Mouse (Mus musculus): ENCODE data around the gene Mb. TPM values are rescaled to one million over a fixed set of nuclear protein-coding genes. Genes with fewer than 3 reads are reported as not detected.

Gene Mb
- polyA plus RNA-seq, 1 experiment from 2014 or later = not detected

DNA sequence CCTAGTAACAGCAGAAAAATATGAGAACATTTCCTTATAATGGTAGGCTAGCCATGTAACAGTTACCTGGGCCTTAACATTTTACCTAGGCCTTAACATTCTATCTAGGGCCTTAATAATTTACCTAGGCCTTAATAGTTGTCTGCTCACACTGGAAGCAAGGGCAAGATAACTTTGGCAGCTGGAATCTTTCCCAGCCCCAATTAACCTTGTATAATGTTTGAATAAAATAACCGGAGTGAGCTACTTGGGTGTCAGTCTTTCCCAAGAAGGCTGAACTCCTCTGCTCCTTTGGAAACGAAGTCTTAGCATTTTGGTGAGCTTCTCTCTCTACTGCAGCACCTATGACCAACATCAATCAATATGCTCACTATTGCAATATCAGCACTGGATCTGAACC is 52.4 kb downstream of the Mb start:
- no peak overlapping the region for H3K4me2 ChIP-seq
- WGBS = 89% methylated on average over 2 of the region's 2 CpGs
- H3K9me3 ChIP-seq = no peaks in the 10 kb centered on the region
- H3K4me1 ChIP-seq = no peaks in the 10 kb centered on the region
- no peak overlapping the region for H3K9ac ChIP-seq
- no peak overlapping the region for H3K27ac ChIP-seq
- no peak overlapping the region for H3K4me3 ChIP-seq (replicated peaks)
- H3K27me3 ChIP-seq = peaks cover 9% of the 10 kb centered on the region; the same call in 1 of the 2 replicates
- no peak for ATAC-seq (ENCODE audit: low FRiP score)
- H3K36me3 ChIP-seq (replicated peaks) = no peaks in the 10 kb centered on the region

DNA sequence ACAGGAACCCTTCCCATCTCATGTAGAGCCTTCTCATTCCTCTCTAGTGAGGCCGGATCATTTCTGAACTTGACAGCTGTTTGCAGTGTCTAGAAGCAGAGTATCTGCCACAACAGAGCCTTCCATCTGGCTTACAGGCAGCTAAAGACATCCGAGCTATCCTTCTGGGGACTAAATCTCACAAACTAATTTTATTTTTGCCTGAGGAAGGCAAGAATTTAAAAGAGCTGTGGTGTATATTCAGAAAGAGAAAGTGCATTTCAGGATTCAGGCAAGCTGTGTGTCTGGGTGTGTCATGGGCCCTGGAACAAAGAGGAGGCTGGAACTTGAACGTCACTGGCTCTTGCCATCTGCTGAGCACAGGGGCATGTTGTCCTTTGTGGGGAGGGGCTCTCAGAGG is 56.1 kb downstream of the Mb start:
- Histone ChIP-seq H3K9me3 (no peaks in the 10 kb centered on the region), H3K27ac (no peak overlapping the region), H3K4me1 (no peaks in the 10 kb centered on the region), H3K36me3 (replicated peaks) (no peaks in the 10 kb centered on the region), H3K4me2 (no peak overlapping the region), H3K9ac (no peak overlapping the region), H3K4me3 (replicated peaks) (no peak overlapping the region), H3K27me3 (peaks cover 7% of the 10 kb centered on the region; the same call in 1 of the 2 replicates)
- no peak for ATAC-seq (ENCODE audit: low FRiP score)
- WGBS = 79% methylated on average over 3 of the region's 3 CpGs

- H3K4me2 ChIP-seq = peak overlapping the region; percentile 67
- ATAC-seq (ENCODE audit: low FRiP score) = peak; percentile 84
- H3K36me3 ChIP-seq (replicated peaks) = no peaks in the 10 kb centered on the region
- peak overlapping the region; percentile 42 for H3K9ac ChIP-seq
- peaks cover 10% of the 10 kb centered on the region for H3K4me1 ChIP-seq
- 0 out of 2 replicates have a peak overlapping the region, but pooled peaks have one; percentile 14 for H3K27ac ChIP-seq
- H3K27me3 ChIP-seq = peaks cover 24% of the 10 kb centered on the region
- peak overlapping the region; percentile 41 for H3K4me3 ChIP-seq (replicated peaks)
- WGBS = 2% methylated on average over 21 of the region's 21 CpGs
- H3K9me3 ChIP-seq = no peaks in the 10 kb centered on the region
Measured at GRCm38 (mm10) chr15:76987542-76988094, 62.9 kb downstream of the Mb start.

- Histone ChIP-seq H3K36me3 (replicated peaks) (no peaks in the 10 kb centered on the region), H3K4me2 (peak overlapping the region; percentile 67), H3K27me3 (peaks cover 24% of the 10 kb centered on the region), H3K4me1 (peaks cover 10% of the 10 kb centered on the region), H3K9me3 (no peaks in the 10 kb centered on the region), H3K9ac (peak overlapping the region; percentile 42), H3K27ac (0 out of 2 replicates have a peak overlapping the region, but pooled peaks have one; percentile 14), H3K4me3 (replicated peaks) (peak overlapping the region; percentile 41)
- ATAC-seq (ENCODE audit: low FRiP score) = no peak
- WGBS = 15% methylated on average over 11 of the region's 11 CpGs
Measured at GRCm38 (mm10) chr15:76987137-76987536, 63.3 kb downstream of the Mb start.

GRCm38 (mm10) chr15:76982745-76983144 is 67.7 kb downstream of the Mb start:
- H3K9me3 ChIP-seq = no peaks in the 10 kb centered on the region
- no peaks in the 10 kb centered on the region for H3K36me3 ChIP-seq (replicated peaks)
- peaks cover 6% of the 10 kb centered on the region for H3K4me1 ChIP-seq
- peaks cover 16% of the 10 kb centered on the region for H3K27me3 ChIP-seq
- H3K9ac ChIP-seq = no peak overlapping the region
- 56% methylated on average over 3 of the region's 3 CpGs for WGBS
- H3K4me2 ChIP-seq = no peak overlapping the region
- ATAC-seq (ENCODE audit: low FRiP score) = no peak
- no peak overlapping the region for H3K27ac ChIP-seq
- no peak overlapping the region for H3K4me3 ChIP-seq (replicated peaks)

- H3K9me3 ChIP-seq = no peaks in the 10 kb centered on the region
- no peak for ATAC-seq (ENCODE audit: low FRiP score)
- H3K4me3 ChIP-seq (replicated peaks) = no peak overlapping the region
- no peaks in the 10 kb centered on the region for H3K36me3 ChIP-seq (replicated peaks)
- H3K27me3 ChIP-seq = no peaks in the 10 kb centered on the region
- WGBS = 80% methylated on average over 4 of the region's 4 CpGs
- no peak overlapping the region for H3K4me2 ChIP-seq
- no peak overlapping the region for H3K9ac ChIP-seq
- no peak overlapping the region for H3K27ac ChIP-seq
- peaks cover 10% of the 10 kb centered on the region; the same call in 1 of the 2 replicates for H3K4me1 ChIP-seq
Measured at GRCm38 (mm10) chr15:76979799-76980198, 70.7 kb downstream of the Mb start.

DNA sequence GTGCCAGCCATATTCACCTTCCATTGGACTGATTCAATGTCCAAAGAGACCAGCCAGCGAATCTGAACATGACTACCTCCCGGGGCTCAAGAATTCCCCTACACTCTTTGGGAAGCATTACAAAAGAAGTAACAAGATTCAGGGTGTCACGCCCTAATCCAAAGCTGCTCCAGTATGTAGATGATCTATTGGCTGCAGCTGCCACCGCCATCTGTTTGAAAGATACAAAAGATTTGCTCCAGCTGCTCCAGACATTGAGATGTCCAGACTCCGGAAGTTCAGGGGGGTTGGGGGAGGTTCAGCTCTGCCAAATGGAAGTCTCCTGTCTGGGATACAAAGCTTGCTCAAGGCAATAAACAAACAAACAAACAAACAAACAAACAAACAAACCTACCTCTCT is 73.9 kb downstream of the Mb start:
- H3K4me3 ChIP-seq (replicated peaks) = no peak overlapping the region
- no peak overlapping the region for H3K27ac ChIP-seq
- WGBS = 55% methylated on average over 5 of the region's 5 CpGs
- no peak overlapping the region for H3K4me2 ChIP-seq
- ATAC-seq (ENCODE audit: low FRiP score) = no peak
- no peak overlapping the region for H3K9ac ChIP-seq
- H3K4me1 ChIP-seq = peaks cover 19% of the 10 kb centered on the region
- H3K9me3 ChIP-seq = no peaks in the 10 kb centered on the region
- H3K36me3 ChIP-seq (replicated peaks) = no peaks in the 10 kb centered on the region
- no peaks in the 10 kb centered on the region for H3K27me3 ChIP-seq

- H3K36me3 ChIP-seq (replicated peaks) = no peaks in the 10 kb centered on the region
- peak overlapping the region; percentile 69 for H3K9ac ChIP-seq
- H3K27ac ChIP-seq = peak overlapping the region; percentile 69; the same call in 1 of the 2 replicates
- peaks cover 19% of the 10 kb centered on the region for H3K4me1 ChIP-seq
- no peaks in the 10 kb centered on the region for H3K9me3 ChIP-seq
- H3K27me3 ChIP-seq = no peaks in the 10 kb centered on the region
- peak overlapping the region; percentile 78 for H3K4me2 ChIP-seq
- ATAC-seq (ENCODE audit: low FRiP score) = peak; percentile 71
- WGBS = 9% methylated on average over 30 of the region's 31 CpGs
- H3K4me3 ChIP-seq (replicated peaks) = peak overlapping the region; percentile 53
Measured at GRCm38 (mm10) chr15:76973855-76974651, 76.4 kb downstream of the Mb start.

GRCm38 (mm10) chr15:76973272-76973854 is 77.1 kb downstream of the Mb start:
- Histone ChIP-seq H3K4me1 (peaks cover 19% of the 10 kb centered on the region), H3K9me3 (no peaks in the 10 kb centered on the region), H3K36me3 (replicated peaks) (no peaks in the 10 kb centered on the region), H3K27ac (no peak overlapping the region), H3K4me3 (replicated peaks) (peak overlapping the region; percentile 53), H3K4me2 (peak overlapping the region; percentile 78), H3K27me3 (no peaks in the 10 kb centered on the region), H3K9ac (no peak overlapping the region)
- peak; percentile 36; the same call in 1 of the 2 replicates for ATAC-seq (ENCODE audit: low FRiP score)
- WGBS = 38% methylated on average over 8 of the region's 8 CpGs

- H3K36me3 ChIP-seq (replicated peaks) = no peaks in the 10 kb centered on the region
- WGBS = 87% methylated on average over 4 of the region's 4 CpGs
Measured at GRCm38 (mm10) chr15:76972661-76973060, 77.8 kb downstream of the Mb start.

More at GRCm38 (mm10) chr15:76972661-76973060, 77.8 kb downstream of the Mb start:
- no peak overlapping the region for H3K27ac ChIP-seq
- H3K27me3 ChIP-seq = no peaks in the 10 kb centered on the region
- no peaks in the 10 kb centered on the region for H3K9me3 ChIP-seq
- H3K4me1 ChIP-seq = peaks cover 19% of the 10 kb centered on the region
- no peak overlapping the region for H3K9ac ChIP-seq
- ATAC-seq (ENCODE audit: low FRiP score) = no peak
- no peak overlapping the region for H3K4me3 ChIP-seq (replicated peaks)
- no peak overlapping the region for H3K4me2 ChIP-seq
